Mouse (Mus musculus) Patski (cell line): ENCODE measurements at regions not wholly inside any gene's neighbourhood (a gene's known extent, or its start where the extent isn't known, plus 50 kb on each side); places are given as distances from the start of the nearest gene placed in this dataset.

ENCODE experiments used
- ATAC-seq: fragments of 100-300 bp; one replicate; pipeline ENCODE4 v1.8.0; 2021
- CTCF ChIA-PET: fragments of 350-600 bp; sonication (Branson Sonifier 250); formaldehyde crosslinking; loops from one replicate; lab custom pipeline; 2022; ENCODE audit warnings: inconsistent platforms; lab: Charles Lee
- POLR2A ChIA-PET: fragments of 350-600 bp; sonication (Branson Sonifier 250); formaldehyde crosslinking; loops from one replicate; lab custom pipeline; 2022; ENCODE audit warnings: antibody characterized with exemption, inconsistent platforms; lab: Charles Lee
- DNase-seq: peaks from one replicate; pipeline ENCODE4 v3.0.0-alpha.2; 2011; ENCODE audit warnings: low read depth, low spot score
- H3K27me3 ChIP-seq: fragments of 371-371 bp; one replicate; pipeline ENCODE4 v1.5.1; 2021
- CTCF ChIP-seq: fragments of 100-300 bp; IDR thresholded peaks from one replicate; pipeline ENCODE4 v1.5.1; 2021
- in situ Hi-C: fragments of 300-500 bp; cut with MboI; formaldehyde crosslinking; loops from 3 replicates; pipeline ENCODE4 v1.11.1; 2018; ENCODE audit warnings: low pct_unique_long_range_greater_than_20kb, mixed read lengths

GRCm38 (mm10) chr7:50924102-50925011, 325.4 kb downstream of the 4933405O20Rik start:
- H3K27me3 ChIP-seq = no peaks in the 10 kb centered on the region
- in situ Hi-C loops = no loop called here
- TF ChIP-seq CTCF = no peak
- ATAC-seq (no peak), DNase-seq (no peak)
- ChIA-PET POLR2A (no interaction called here), CTCF (interaction anchor here (1.3 kb wide), 1 partner anchor 13 kb away, joined by 3 read pairs; no protein-coding TSS in a partner anchor)

GRCm38 (mm10) chr7:50925012-50925398, 326.0 kb downstream of the 4933405O20Rik start:
- POLR2A ChIA-PET = no interaction called here
- CTCF ChIA-PET = interaction anchor here (1.3 kb wide), 1 partner anchor 12 kb away, joined by 3 read pairs; no protein-coding TSS in a partner anchor
- no peak for TF ChIP-seq CTCF
- DNase-seq (no peak), ATAC-seq (no peak)
- in situ Hi-C loops = no loop called here
- no peaks in the 10 kb centered on the region for H3K27me3 ChIP-seq
